Mouse (Mus musculus) brain, embryonic 14.5 days (tissue): ENCODE results near the gene Aplp2.

ENCODE experiments used
- CTCF ChIP-seq: fragments of 200-500 bp; IDR thresholded peaks from 2 replicates; pipeline ENCODE4 v1.5.1; 2012; ENCODE audit warnings: inconsistent platforms, mild to moderate bottlenecking, moderate library complexity, borderline replicate concordance; ENCODE audit not compliant: insufficient read depth, insufficient read length; ENCODE audit errors: extremely low read depth
- POLR2A ChIP-seq: fragments of 200-500 bp; IDR thresholded peaks from 2 replicates; pipeline ENCODE4 v1.6.1; 2012; ENCODE audit warnings: mild to moderate bottlenecking, inconsistent platforms, borderline replicate concordance; ENCODE audit not compliant: poor library complexity, insufficient read depth, insufficient read length, severe bottlenecking; ENCODE audit errors: extremely low read depth

DNA sequence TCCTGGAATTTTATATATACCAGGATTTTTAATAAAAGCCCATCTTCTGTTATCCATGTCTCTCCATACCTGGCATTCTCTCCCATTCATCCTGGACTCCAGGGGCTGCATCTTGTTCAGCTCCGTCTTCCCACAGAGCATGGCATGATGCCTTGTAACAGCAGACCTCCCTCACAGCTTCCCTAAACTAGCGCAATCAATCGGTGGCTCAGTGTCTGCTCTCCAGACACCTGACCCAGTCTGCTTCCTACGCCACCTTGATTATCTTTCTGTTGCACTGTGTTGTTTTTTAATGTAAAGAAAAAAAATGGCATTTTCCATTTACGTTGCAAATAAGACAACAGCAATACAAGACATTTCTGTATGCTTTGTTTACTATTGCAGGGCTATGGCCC lies 32.3 kb upstream of the Aplp2 start:
- TF ChIP-seq POLR2A (no peak), CTCF (no peak)
